Mouse (Mus musculus) limb, embryonic 14.5 days (tissue): ENCODE results near the gene Dpysl5. TPM values are rescaled to one million over a fixed set of nuclear protein-coding genes. Genes with fewer than 3 reads are reported as not detected.

ENCODE experiments used
- ATAC-seq: fragments of 200-750 bp; cut with Nextera tagmentation; 2 replicates; pipeline ENCODE4 v1.8.0; 2017; ENCODE audit warnings: low read depth, moderate number of reproducible peaks, moderate TSS enrichment; ENCODE audit not compliant: low FRiP score
- DNase-seq: peaks from one replicate; pipeline ENCODE4 v3.0.0-alpha.2; 2015; ENCODE audit warnings: low spot score
- H3K27ac ChIP-seq: fragments of 300-500 bp; sonication (generic); replicated peaks from 2 replicates; pipeline ENCODE4 v1.5.1; 2014; ENCODE audit warnings: low read depth, mild to moderate bottlenecking, low read length, moderate library complexity, mixed read lengths
- H3K27me3 ChIP-seq: fragments of 300-500 bp; sonication (generic); 2 replicates; pipeline ENCODE4 v1.6.1; 2014; ENCODE audit warnings: low read length, mixed read lengths; ENCODE audit not compliant: control insufficient read depth, insufficient read depth
- H3K36me3 ChIP-seq: fragments of 300-500 bp; sonication (generic); 2 replicates; pipeline ENCODE4 v1.6.1; 2014; ENCODE audit warnings: mild to moderate bottlenecking, low read length, moderate library complexity, mixed read lengths; ENCODE audit not compliant: control insufficient read depth, insufficient read depth
- H3K4me1 ChIP-seq: fragments of 300-500 bp; sonication (generic); 2 replicates; pipeline ENCODE4 v1.6.1; 2014; ENCODE audit warnings: antibody characterized with exemption, low read length, mixed read lengths; ENCODE audit not compliant: control insufficient read depth, insufficient read depth
- H3K4me2 ChIP-seq: fragments of 300-500 bp; sonication (generic); replicated peaks from 2 replicates; pipeline ENCODE4 v1.6.1; 2014; ENCODE audit warnings: low read depth, mild to moderate bottlenecking, low read length, moderate library complexity; ENCODE audit not compliant: severe bottlenecking
- H3K4me3 ChIP-seq: fragments of 300-500 bp; sonication (generic); replicated peaks from 2 replicates; pipeline ENCODE4 v1.5.1; 2014; ENCODE audit warnings: low read length
- H3K9ac ChIP-seq: fragments of 300-500 bp; sonication (generic); 2 replicates; pipeline ENCODE4 v1.6.1; 2014; ENCODE audit warnings: mild to moderate bottlenecking, low read depth, low read length, moderate library complexity; ENCODE audit not compliant: severe bottlenecking
- H3K9me3 ChIP-seq: fragments of 300-500 bp; sonication (generic); 2 replicates; pipeline ENCODE4 v1.6.1; 2016; ENCODE audit warnings: low read length; ENCODE audit not compliant: control insufficient read depth
- POLR2A ChIP-seq: fragments of 200-500 bp; IDR thresholded peaks from 2 replicates; pipeline ENCODE4 v1.8.0; 2012; ENCODE audit warnings: inconsistent platforms, mild to moderate bottlenecking, moderate library complexity, borderline replicate concordance; ENCODE audit not compliant: insufficient read depth, insufficient read length; ENCODE audit errors: extremely low read depth
- WGBS: fragments of 180-500 bp; shearing (Covaris S2); extraction: QIAGEN DNeasy Blood & Tissue Kit; methylation state at CpG from one replicate; pipeline ENCODE4 v1.1.7; 2014; 5-methylcytosine and 5-hydroxymethylcytosine counted together
- polyA plus RNA-seq, 2 experiments: library from polyadenylated mRNA; depleted of rRNA in 1 of 2; stranded (reverse) in 1 of 2; unstranded in 1 of 2; fragments of >200 nt; fragmentation: Nextera tagmentation in 1 of 2; extraction: Ambion mirVana in 1 of 2; gene quantifications; 2 replicates each; pipeline versions ENCODE4 v1.2.1 to v1.2.3; 2012 to 2014

Gene Dpysl5
- polyA plus RNA-seq, 2 experiments, result 4.6 to 9.2 TPM

DNA sequence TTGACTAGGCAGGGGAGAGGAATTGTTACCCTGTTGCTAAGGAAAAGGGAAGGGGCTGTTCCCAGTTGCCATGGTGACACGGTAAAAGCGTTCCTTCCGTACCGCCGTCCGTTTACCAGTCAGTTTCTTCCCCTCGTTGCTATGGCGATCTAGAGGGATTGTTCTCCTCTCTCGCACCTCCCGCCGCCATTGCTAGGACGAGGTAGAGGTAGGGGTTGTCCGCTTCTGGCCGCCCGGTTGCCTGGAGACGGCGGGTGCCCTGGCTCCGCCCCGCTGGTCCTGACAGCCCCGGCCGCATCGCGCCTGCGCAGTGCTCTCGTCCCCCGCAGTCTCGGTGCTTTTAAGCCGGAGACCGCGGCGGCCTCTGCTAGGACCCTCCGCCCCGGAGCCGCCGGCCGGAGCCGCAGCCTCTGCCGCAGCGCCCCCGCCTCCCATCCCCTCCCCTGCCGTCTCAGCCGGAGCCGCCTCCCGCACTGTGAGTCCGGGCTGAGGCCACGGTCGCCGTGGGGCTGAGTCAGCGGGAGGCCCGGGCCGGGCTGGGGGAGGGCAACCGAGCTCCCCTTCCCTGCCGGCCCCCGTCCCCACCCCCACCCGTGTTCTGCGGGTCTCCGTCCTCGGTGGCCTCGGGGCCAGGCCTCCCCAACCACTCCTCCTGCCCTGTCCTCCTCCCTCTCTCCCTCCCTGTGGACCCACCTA, 103.2 kb downstream of the Dpysl5 start, which contains the start of gene Mapre3:
TSS of gene Mapre3 (plus strand) at position 218 of the 696 bp plus-strand sequence.
- peak; percentile 94 for ATAC-seq
- no peak for TF ChIP-seq POLR2A
- Histone ChIP-seq H3K27ac (peak within 1 kb of the TSS; percentile 55; the same call in 1 of the 2 replicates), H3K4me3 (peak within 1 kb of the TSS; percentile 75), H3K4me2 (peak within 1 kb of the TSS; percentile 80), H3K27me3 (no peaks in the 10 kb centered on the region), H3K9ac (peak within 1 kb of the TSS; percentile 73), H3K4me1 (peaks cover 19% of the 10 kb centered on the region), H3K36me3 (no peaks in the 10 kb centered on the region), H3K9me3 (no peaks in the 10 kb centered on the region)
- DNase-seq, result peak; percentile 92
- 4% methylated on average over 33 of the region's 59 CpGs for WGBS

DNA sequence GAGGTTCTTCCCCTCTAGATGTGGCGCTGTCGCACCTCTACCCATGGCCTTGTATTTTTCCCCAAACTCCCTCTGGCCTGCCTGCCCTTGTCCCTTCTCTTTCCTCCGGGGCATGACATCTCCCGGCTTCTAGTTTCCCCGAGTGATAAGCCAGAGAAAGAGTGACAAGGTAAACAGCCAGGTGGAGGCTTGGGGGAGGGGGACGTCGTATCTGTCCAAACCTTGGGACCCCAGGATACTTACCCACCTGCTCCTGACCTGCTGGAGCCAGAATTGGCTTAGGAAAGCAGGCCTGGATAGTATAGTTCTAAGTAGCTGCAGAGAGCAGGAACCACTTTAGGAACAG, 103.7 kb downstream of the Dpysl5 start:
- Histone ChIP-seq H3K9me3 (no peaks in the 10 kb centered on the region), H3K36me3 (no peaks in the 10 kb centered on the region), H3K4me3 (peak overlapping the region; percentile 75), H3K27me3 (no peaks in the 10 kb centered on the region), H3K27ac (no peak overlapping the region; the same call in 1 of the 2 replicates), H3K9ac (peak overlapping the region; percentile 73), H3K4me2 (peak overlapping the region; percentile 80), H3K4me1 (peaks cover 19% of the 10 kb centered on the region)
- DNase-seq, result no peak
- WGBS, result 5% methylated on average over 7 of the region's 7 CpGs
- ATAC-seq, result no peak; the same call in 1 of the 2 replicates
- no peak for TF ChIP-seq POLR2A

DNA sequence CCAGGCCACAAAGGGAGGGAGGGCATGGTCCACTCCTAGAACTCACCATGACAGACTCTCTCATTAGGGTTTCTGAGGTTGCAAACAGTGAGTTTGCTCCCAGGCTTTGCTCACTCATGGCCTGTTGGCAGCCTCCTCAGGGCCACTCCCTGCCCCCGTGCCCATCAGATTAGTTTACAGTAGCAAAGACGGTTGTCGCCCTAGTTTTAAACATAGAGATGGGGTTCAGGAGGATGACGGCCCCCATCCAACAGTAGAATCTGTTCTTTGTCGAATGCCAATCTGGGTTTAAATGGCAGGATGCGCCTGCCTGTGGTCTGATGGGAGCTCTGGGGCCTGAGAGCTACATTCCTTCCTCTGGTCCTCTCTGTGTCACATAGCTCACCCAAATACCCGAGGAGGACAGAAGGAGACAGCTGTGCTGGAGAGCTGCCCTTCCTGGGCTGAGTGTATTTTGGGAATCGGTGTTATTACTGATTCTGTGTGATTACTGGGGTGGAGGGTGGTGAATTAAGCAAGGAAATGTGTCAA, 105.0 kb downstream of the Dpysl5 start:
- DNase-seq (no peak), ATAC-seq (no peak)
- no peaks in the 10 kb centered on the region for H3K36me3 ChIP-seq
- WGBS, result 68% methylated on average over 8 of the region's 8 CpGs
- H3K9me3 ChIP-seq, result no peaks in the 10 kb centered on the region
- no peak overlapping the region for H3K9ac ChIP-seq
- peaks cover 19% of the 10 kb centered on the region for H3K4me1 ChIP-seq
- no peak overlapping the region for H3K4me2 ChIP-seq
- H3K27me3 ChIP-seq, result no peaks in the 10 kb centered on the region
- TF ChIP-seq POLR2A, result no peak
- no peak overlapping the region for H3K4me3 ChIP-seq
- no peak overlapping the region for H3K27ac ChIP-seq

DNA sequence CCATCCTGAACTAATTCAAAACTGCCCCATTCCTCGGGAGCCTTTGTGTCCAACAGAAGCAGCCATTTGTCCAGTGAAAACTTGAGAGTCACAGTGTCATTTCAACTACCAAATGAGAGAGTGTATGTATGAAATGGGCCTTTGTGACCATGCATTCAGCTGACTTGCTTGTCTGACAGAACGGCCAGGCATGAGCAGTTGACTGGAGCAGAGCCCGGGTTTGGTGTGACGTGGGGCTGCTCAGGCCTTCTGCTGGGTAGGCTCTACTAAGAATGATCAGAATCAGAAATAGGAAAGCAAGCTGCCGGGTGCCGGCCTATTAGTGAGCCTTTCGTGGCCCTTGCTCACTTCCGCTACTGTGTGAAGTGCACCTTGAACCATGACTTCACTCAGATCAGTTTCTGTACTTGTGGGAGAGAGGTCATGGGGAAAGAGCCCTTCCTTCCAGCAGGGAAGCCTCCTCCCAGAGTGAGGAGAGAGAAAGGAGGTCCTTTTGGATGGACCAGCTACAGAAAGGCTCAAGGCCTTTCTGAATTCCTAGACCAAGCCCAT, 107.5 kb downstream of the Dpysl5 start:
- Histone ChIP-seq H3K4me1 (peaks cover 19% of the 10 kb centered on the region), H3K4me3 (no peak overlapping the region), H3K9me3 (no peaks in the 10 kb centered on the region), H3K27me3 (no peaks in the 10 kb centered on the region), H3K9ac (no peak overlapping the region), H3K4me2 (no peak overlapping the region), H3K27ac (no peak overlapping the region), H3K36me3 (no peaks in the 10 kb centered on the region)
- 89% methylated on average over 8 of the region's 8 CpGs for WGBS
- ATAC-seq, result no peak
- TF ChIP-seq POLR2A, result no peak
- no peak for DNase-seq

DNA sequence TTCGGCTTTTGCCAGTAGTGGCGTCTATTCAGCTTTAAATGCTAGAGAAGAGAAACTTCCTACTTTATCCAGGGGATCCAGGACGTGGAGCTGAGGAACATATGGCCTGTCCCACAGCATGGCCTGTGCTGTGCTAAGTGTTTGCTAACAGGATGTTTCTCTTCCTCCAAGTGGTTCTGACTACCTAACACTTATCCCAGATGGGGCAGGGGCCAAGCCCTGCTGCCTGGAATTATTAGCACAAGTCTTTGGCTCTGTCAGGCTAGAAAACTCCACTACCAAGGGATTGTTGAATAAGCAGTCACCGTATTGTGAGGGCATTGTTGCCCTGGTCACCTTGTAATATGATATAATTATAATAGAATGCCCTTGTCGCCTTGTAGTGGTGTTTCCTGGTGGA, 111.3 kb downstream of the Dpysl5 start:
- H3K27ac ChIP-seq, result no peak overlapping the region
- no peak for DNase-seq
- no peaks in the 10 kb centered on the region for H3K9me3 ChIP-seq
- 76% methylated on average over 5 of the region's 5 CpGs for WGBS
- no peak for ATAC-seq
- H3K9ac ChIP-seq, result no peak overlapping the region
- H3K4me1 ChIP-seq, result no peaks in the 10 kb centered on the region
- H3K4me2 ChIP-seq, result no peak overlapping the region
- H3K27me3 ChIP-seq, result no peaks in the 10 kb centered on the region
- H3K4me3 ChIP-seq, result no peak overlapping the region
- H3K36me3 ChIP-seq, result no peaks in the 10 kb centered on the region
- no peak for TF ChIP-seq POLR2A
